Mouse (Mus musculus): ENCODE results near the gene Habp2. TPM values are rescaled to one million over a fixed set of nuclear protein-coding genes. Genes with fewer than 3 reads are reported as not detected.

Gene Habp2
- total and polyA plus RNA-seq, 2 experiments from 2014 or later = not detected

- no peak overlapping the region for H3K9ac ChIP-seq
- H3K36me3 ChIP-seq (ENCODE audit: insufficient read depth) = no peaks in the 10 kb centered on the region
- no peak for ATAC-seq
- H3K27ac ChIP-seq (ENCODE audit: low read depth, low read length) = no peak overlapping the region
- no peaks in the 10 kb centered on the region for H3K9me3 ChIP-seq (ENCODE audit: low read length)
- 71% methylated on average over 9 of the region's 9 CpGs for WGBS
- H3K4me3 ChIP-seq (ENCODE audit: low read depth, low read length) = no peak overlapping the region
- no peaks in the 10 kb centered on the region for H3K27me3 ChIP-seq (ENCODE audit: insufficient read depth, low read length)
- no peak overlapping the region for H3K4me2 ChIP-seq (ENCODE audit: low read depth)
- peak; percentile 41 for TF ChIP-seq CTCF (IDR thresholded peaks at IDR 0.05; ENCODE audit: low read depth)
- H3K4me1 ChIP-seq (ENCODE audit: insufficient read depth) = no peaks in the 10 kb centered on the region
- DNase-seq = no peak
Observed at GRCm38 (mm10) chr19:56292335-56292734, 5.4 kb downstream of the Habp2 start.

DNA sequence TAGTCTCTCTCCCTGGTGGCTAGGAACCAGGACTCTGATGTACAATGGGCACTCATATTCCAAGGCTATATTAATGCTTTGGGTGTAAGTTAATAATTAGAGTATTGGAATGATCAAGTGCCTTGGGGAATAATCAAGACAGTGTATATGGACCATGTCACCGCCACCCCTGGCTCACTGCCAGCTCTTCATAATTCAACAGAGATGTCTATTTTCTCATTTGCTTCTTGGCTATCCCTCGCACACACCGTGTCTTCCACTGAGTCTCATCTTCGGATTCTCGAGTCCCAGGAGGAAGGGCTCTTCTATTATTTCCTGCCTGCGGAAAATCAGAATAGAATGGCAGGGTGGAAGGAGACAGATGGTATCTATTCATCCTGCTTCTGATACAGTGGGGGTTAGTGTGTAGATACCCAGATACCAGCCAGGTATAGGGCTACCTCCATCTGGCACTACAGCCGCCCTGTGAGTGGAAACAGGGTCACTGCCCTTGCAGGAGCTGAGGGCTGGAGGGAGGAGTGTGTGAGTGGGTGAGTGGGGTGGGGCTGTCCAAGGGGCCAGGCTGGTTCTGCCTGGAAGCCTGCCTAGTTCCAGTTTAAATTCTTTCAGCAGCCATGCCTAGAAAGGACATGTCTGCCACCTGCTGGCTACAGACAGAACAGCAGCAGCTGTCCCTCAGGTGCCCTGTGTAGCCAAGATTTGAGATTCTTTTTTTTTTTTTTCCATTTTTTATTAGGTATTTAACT lies 7.9 kb downstream of the Habp2 start:
- 39% methylated on average over 7 of the region's 7 CpGs for WGBS
- no peaks in the 10 kb centered on the region for H3K4me1 ChIP-seq (ENCODE audit: insufficient read depth)
- no peak overlapping the region for H3K4me2 ChIP-seq (ENCODE audit: low read depth)
- no peaks in the 10 kb centered on the region for H3K36me3 ChIP-seq (ENCODE audit: insufficient read depth)
- no peak overlapping the region for H3K9ac ChIP-seq
- DNase-seq (peak; percentile 83), ATAC-seq (peak; percentile 50)
- peak; percentile 82 for TF ChIP-seq CTCF (IDR thresholded peaks at IDR 0.05; ENCODE audit: low read depth)
- H3K27ac ChIP-seq (ENCODE audit: low read depth, low read length) = no peak overlapping the region
- no peaks in the 10 kb centered on the region for H3K27me3 ChIP-seq (ENCODE audit: insufficient read depth, low read length)
- H3K4me3 ChIP-seq (ENCODE audit: low read depth, low read length) = no peak overlapping the region
- no peaks in the 10 kb centered on the region for H3K9me3 ChIP-seq (ENCODE audit: low read length)

DNA sequence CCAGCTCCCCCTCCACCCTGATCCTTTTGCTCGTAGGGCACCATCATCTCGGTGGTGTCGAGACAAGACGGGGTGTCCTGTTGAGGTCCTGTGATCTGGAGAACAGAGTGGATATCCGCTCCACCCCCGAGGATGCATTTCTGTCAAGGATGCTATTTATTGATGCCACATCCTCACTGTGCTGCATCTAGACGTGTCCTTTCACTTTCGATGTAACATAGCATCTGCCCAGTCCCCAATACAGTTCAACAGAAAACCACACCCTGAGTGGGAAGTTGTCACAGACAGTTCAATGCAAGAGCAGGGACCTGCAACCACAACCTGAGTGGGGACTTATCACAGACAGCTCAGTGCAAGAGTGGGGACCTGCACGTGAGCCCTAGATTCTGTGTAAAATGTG lies 9.7 kb downstream of the Habp2 start:
- 79% methylated on average over 9 of the region's 9 CpGs for WGBS
- no peak overlapping the region for H3K9ac ChIP-seq
- H3K27me3 ChIP-seq (ENCODE audit: insufficient read depth, low read length) = no peaks in the 10 kb centered on the region
- H3K4me1 ChIP-seq (ENCODE audit: insufficient read depth) = no peaks in the 10 kb centered on the region
- no peak overlapping the region for H3K27ac ChIP-seq (ENCODE audit: low read depth, low read length)
- no peaks in the 10 kb centered on the region for H3K36me3 ChIP-seq (ENCODE audit: insufficient read depth)
- H3K9me3 ChIP-seq (ENCODE audit: low read length) = no peaks in the 10 kb centered on the region
- TF ChIP-seq CTCF (IDR thresholded peaks at IDR 0.05; ENCODE audit: low read depth) = no peak
- H3K4me3 ChIP-seq (ENCODE audit: low read depth, low read length) = no peak overlapping the region
- DNase-seq (no peak), ATAC-seq (no peak)
- H3K4me2 ChIP-seq (ENCODE audit: low read depth) = no peak overlapping the region

- H3K27me3 ChIP-seq (ENCODE audit: insufficient read depth, low read length) = no peaks in the 10 kb centered on the region
- 66% methylated on average over 3 of the region's 3 CpGs for WGBS
- no peak overlapping the region for H3K27ac ChIP-seq (ENCODE audit: low read depth, low read length)
- H3K4me3 ChIP-seq (ENCODE audit: low read depth, low read length) = no peak overlapping the region
- ATAC-seq = no peak
- H3K9ac ChIP-seq = no peak overlapping the region
- H3K36me3 ChIP-seq (ENCODE audit: insufficient read depth) = no peaks in the 10 kb centered on the region
- no peak for DNase-seq
- H3K9me3 ChIP-seq (ENCODE audit: low read length) = no peaks in the 10 kb centered on the region
- no peaks in the 10 kb centered on the region for H3K4me1 ChIP-seq (ENCODE audit: insufficient read depth)
- H3K4me2 ChIP-seq (ENCODE audit: low read depth) = no peak overlapping the region
- no peak for TF ChIP-seq CTCF (IDR thresholded peaks at IDR 0.05; ENCODE audit: low read depth)
Observed at GRCm38 (mm10) chr19:56297264-56297663, 10.3 kb downstream of the Habp2 start.

- Histone ChIP-seq H3K36me3 (ENCODE audit: insufficient read depth) (no peaks in the 10 kb centered on the region), H3K4me2 (ENCODE audit: low read depth) (no peak overlapping the region), H3K9ac (no peak overlapping the region), H3K27ac (ENCODE audit: low read depth, low read length) (no peak overlapping the region), H3K9me3 (ENCODE audit: low read length) (no peaks in the 10 kb centered on the region), H3K27me3 (ENCODE audit: insufficient read depth, low read length) (no peaks in the 10 kb centered on the region), H3K4me1 (ENCODE audit: insufficient read depth) (no peaks in the 10 kb centered on the region), H3K4me3 (ENCODE audit: low read depth, low read length) (no peak overlapping the region)
- TF ChIP-seq CTCF (IDR thresholded peaks at IDR 0.05; ENCODE audit: low read depth) = no peak
- no peak for DNase-seq
- WGBS = 61% methylated on average over 11 of the region's 11 CpGs
- peak; percentile 54 for ATAC-seq
Observed at GRCm38 (mm10) chr19:56300835-56301234, 13.9 kb downstream of the Habp2 start.

DNA sequence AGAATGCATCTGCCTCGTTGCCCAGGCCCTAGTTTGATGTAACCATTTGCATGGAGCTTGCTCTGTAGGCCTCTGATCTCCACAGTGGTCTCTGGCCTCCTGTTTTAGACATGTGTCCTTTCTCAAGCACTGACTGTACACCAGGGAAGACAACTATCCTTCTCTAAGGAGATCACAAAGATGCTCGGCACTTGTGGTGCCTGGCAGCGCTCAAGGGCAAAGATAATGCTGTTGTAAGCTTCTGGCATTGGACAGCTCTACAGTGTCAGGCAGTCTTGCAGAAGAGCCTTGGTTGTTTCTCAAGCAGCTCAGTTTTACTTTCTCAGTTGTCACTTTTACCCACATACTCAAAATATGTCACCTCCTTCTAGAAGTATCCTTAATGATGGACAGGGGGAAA lies 29.6 kb downstream of the Habp2 start:
- no peaks in the 10 kb centered on the region for H3K9me3 ChIP-seq (ENCODE audit: low read length)
- no peak overlapping the region for H3K27ac ChIP-seq (ENCODE audit: low read depth, low read length)
- no peak for ATAC-seq
- H3K36me3 ChIP-seq (ENCODE audit: insufficient read depth) = no peaks in the 10 kb centered on the region
- no peak for TF ChIP-seq CTCF (IDR thresholded peaks at IDR 0.05; ENCODE audit: low read depth)
- H3K4me1 ChIP-seq (ENCODE audit: insufficient read depth) = no peaks in the 10 kb centered on the region
- WGBS = 76% methylated on average over 3 of the region's 3 CpGs
- H3K4me3 ChIP-seq (ENCODE audit: low read depth, low read length) = no peak overlapping the region
- no peaks in the 10 kb centered on the region for H3K27me3 ChIP-seq (ENCODE audit: insufficient read depth, low read length)
- H3K4me2 ChIP-seq (ENCODE audit: low read depth) = no peak overlapping the region
- no peak for DNase-seq
- H3K9ac ChIP-seq = no peak overlapping the region

DNA sequence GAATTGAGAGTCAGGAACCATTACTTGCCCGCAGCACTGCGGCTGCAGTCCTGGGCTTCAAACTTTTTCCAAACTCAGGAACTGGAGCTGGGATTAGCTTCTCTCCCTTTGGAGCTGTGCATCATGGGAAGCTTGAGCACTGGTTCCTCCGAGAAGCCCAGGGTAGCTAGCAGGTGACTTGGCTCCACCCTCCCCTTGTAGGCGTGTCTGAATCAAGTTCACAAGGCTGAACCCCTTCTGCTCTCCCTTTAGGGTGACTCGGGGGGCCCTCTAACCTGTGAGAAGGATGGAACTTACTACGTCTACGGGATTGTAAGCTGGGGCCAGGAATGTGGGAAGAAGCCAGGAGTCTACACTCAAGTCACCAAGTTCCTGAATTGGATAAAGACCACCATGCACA lies 32.3 kb downstream of the Habp2 start:
- H3K4me2 ChIP-seq (ENCODE audit: low read depth) = no peak overlapping the region
- no peak for DNase-seq
- H3K27ac ChIP-seq (ENCODE audit: low read depth, low read length) = no peak overlapping the region
- no peak overlapping the region for H3K4me3 ChIP-seq (ENCODE audit: low read depth, low read length)
- no peaks in the 10 kb centered on the region for H3K27me3 ChIP-seq (ENCODE audit: insufficient read depth, low read length)
- no peak for ATAC-seq
- H3K36me3 ChIP-seq (ENCODE audit: insufficient read depth) = no peaks in the 10 kb centered on the region
- WGBS = 93% methylated on average over 7 of the region's 7 CpGs
- no peak for TF ChIP-seq CTCF (IDR thresholded peaks at IDR 0.05; ENCODE audit: low read depth)
- no peak overlapping the region for H3K9ac ChIP-seq
- H3K9me3 ChIP-seq (ENCODE audit: low read length) = no peaks in the 10 kb centered on the region
- H3K4me1 ChIP-seq (ENCODE audit: insufficient read depth) = no peaks in the 10 kb centered on the region
